Mouse (Mus musculus): ENCODE measurements around the gene Map3k6. TPM values are rescaled to one million over a fixed set of nuclear protein-coding genes. Genes with fewer than 3 reads are reported as not detected.

Map3k6 gene
- total RNA-seq, 1 experiment, result 2.7 TPM

- Histone ChIP-seq H3K4me1 (ENCODE audit: control insufficient read depth in 2 of 2, insufficient read depth in 2 of 2, low read length in 2 of 2, poor library complexity in 1 of 2) (peaks cover 0 to 12% of the 10 kb centered on the region in 2 experiments; a peak in 1 of 4 replicates), H3K36me3 (ENCODE audit: control insufficient read depth, insufficient read depth, low read length, poor library complexity, severe bottlenecking) (no peaks in the 10 kb centered on the region), H3K4me3 (ENCODE audit: insufficient read depth in 1 of 2, low read depth in 1 of 2, low read length in 2 of 2, poor library complexity in 1 of 2, severe bottlenecking in 1 of 2) (peak within 1 kb of the TSS; percentile 77 to 87), H3K9ac (ENCODE audit: insufficient read depth, low read depth, low read length, poor library complexity, severe bottlenecking) (peak within 1 kb of the TSS; percentile 49), H3K9me3 (ENCODE audit: control insufficient read depth, insufficient read depth, low read depth, low read length) (no peaks in the 10 kb centered on the region), H3K27ac (ENCODE audit: insufficient read depth, low read depth, low read length, poor library complexity, severe bottlenecking) (no peak within 1 kb of the TSS)
- in situ Hi-C loops (cut with MboI; ENCODE audit: low sequenced_read_pairs in 2 of 2, unreplicated experiment in 2 of 2), result no loop called here
- no peak for TF ChIP-seq ZNF384 (IDR thresholded peaks at IDR 0.05; ENCODE audit: low read depth, low read length)
- no peak for TF ChIP-seq MAFK (IDR thresholded peaks at IDR 0.05; ENCODE audit: insufficient read depth, low read depth, low read length)
- no peak for TF ChIP-seq HCFC1 (IDR thresholded peaks at IDR 0.05; ENCODE audit: borderline replicate concordance, insufficient read depth, low read length)
- no peak for DNase-seq (ENCODE audit: low read depth, low spot score)
Measured at GRCm38 (mm10) chr4:133211751-133212561, 28.7 kb upstream of the Map3k6 start, which contains the start of the genes Cd164l2 and Gpr3. Cd164l2 (plus strand) TSS chr4:133212131. Gpr3 (minus strand) TSS chr4:133212536.

GRCm38 (mm10) chr4:133212562-133213267, 27.9 kb upstream of the Map3k6 start:
- Histone ChIP-seq H3K27ac (ENCODE audit: insufficient read depth, low read depth, low read length, poor library complexity, severe bottlenecking) (no peak overlapping the region), H3K9ac (ENCODE audit: insufficient read depth, low read depth, low read length, poor library complexity, severe bottlenecking) (no peak overlapping the region), H3K36me3 (ENCODE audit: control insufficient read depth, insufficient read depth, low read length, poor library complexity, severe bottlenecking) (no peaks in the 10 kb centered on the region), H3K4me1 (ENCODE audit: control insufficient read depth in 2 of 2, insufficient read depth in 2 of 2, low read length in 2 of 2, poor library complexity in 1 of 2) (peaks cover 0 to 12% of the 10 kb centered on the region in 2 experiments; a peak in 1 of 4 replicates), H3K4me3 (ENCODE audit: insufficient read depth in 1 of 2, low read depth in 1 of 2, low read length in 2 of 2, poor library complexity in 1 of 2, severe bottlenecking in 1 of 2) (peak overlapping the region; percentile 77 to 87), H3K9me3 (ENCODE audit: control insufficient read depth, insufficient read depth, low read depth, low read length) (no peaks in the 10 kb centered on the region)
- in situ Hi-C loops (cut with MboI; ENCODE audit: low sequenced_read_pairs in 2 of 2, unreplicated experiment in 2 of 2), result no loop called here
- no peak for TF ChIP-seq CHD2 (IDR thresholded peaks at IDR 0.05; ENCODE audit: low read depth, low read length)
- no peak for TF ChIP-seq MAFK (IDR thresholded peaks at IDR 0.05; ENCODE audit: insufficient read depth, low read depth, low read length)
- TF ChIP-seq ZC3H11A (IDR thresholded peaks at IDR 0.05; ENCODE audit: borderline replicate concordance, low read depth, low read length), result no peak
- TF ChIP-seq HCFC1 (IDR thresholded peaks at IDR 0.05; ENCODE audit: borderline replicate concordance, insufficient read depth, low read length), result no peak
- no peak for TF ChIP-seq ZNF384 (IDR thresholded peaks at IDR 0.05; ENCODE audit: low read depth, low read length)
- DNase-seq (ENCODE audit: low read depth, low spot score), result no peak

GRCm38 (mm10) chr4:133213268-133213590, 27.4 kb upstream of the Map3k6 start:
- no peaks in the 10 kb centered on the region for H3K9me3 ChIP-seq (ENCODE audit: control insufficient read depth, insufficient read depth, low read depth, low read length)
- peaks cover 0 to 17% of the 10 kb centered on the region in 2 experiments; a peak in 1 of 4 replicates for H3K4me1 ChIP-seq (ENCODE audit: control insufficient read depth in 2 of 2, insufficient read depth in 2 of 2, low read length in 2 of 2, poor library complexity in 1 of 2)
- H3K27ac ChIP-seq (ENCODE audit: insufficient read depth, low read depth, low read length, poor library complexity, severe bottlenecking), result no peak overlapping the region
- peak overlapping the region in 1 of 2 experiments; percentile 3; a peak in 1 of 4 replicates for H3K4me3 ChIP-seq (ENCODE audit: insufficient read depth in 1 of 2, low read depth in 1 of 2, low read length in 2 of 2, poor library complexity in 1 of 2, severe bottlenecking in 1 of 2)
- H3K36me3 ChIP-seq (ENCODE audit: control insufficient read depth, insufficient read depth, low read length, poor library complexity, severe bottlenecking), result no peaks in the 10 kb centered on the region
- H3K9ac ChIP-seq (ENCODE audit: insufficient read depth, low read depth, low read length, poor library complexity, severe bottlenecking), result no peak overlapping the region
- no peak for TF ChIP-seq MAFK (IDR thresholded peaks at IDR 0.05; ENCODE audit: insufficient read depth, low read depth, low read length)
- TF ChIP-seq ZC3H11A (IDR thresholded peaks at IDR 0.05; ENCODE audit: borderline replicate concordance, low read depth, low read length), result no peak
- no peak for TF ChIP-seq CHD2 (IDR thresholded peaks at IDR 0.05; ENCODE audit: low read depth, low read length)
- no peak for DNase-seq (ENCODE audit: low read depth, low spot score)
- in situ Hi-C loops (cut with MboI; ENCODE audit: low sequenced_read_pairs in 2 of 2, unreplicated experiment in 2 of 2), result no loop called here

- in situ Hi-C loops (cut with MboI; ENCODE audit: low sequenced_read_pairs in 2 of 2, unreplicated experiment in 2 of 2), result no loop called here
- Histone ChIP-seq H3K9ac (ENCODE audit: insufficient read depth, low read depth, low read length, poor library complexity, severe bottlenecking) (no peak overlapping the region), H3K36me3 (ENCODE audit: control insufficient read depth, insufficient read depth, low read length, poor library complexity, severe bottlenecking) (no peaks in the 10 kb centered on the region), H3K27ac (ENCODE audit: insufficient read depth, low read depth, low read length, poor library complexity, severe bottlenecking) (no peak overlapping the region), H3K9me3 (ENCODE audit: control insufficient read depth, insufficient read depth, low read depth, low read length) (no peaks in the 10 kb centered on the region), H3K4me3 (ENCODE audit: insufficient read depth in 1 of 2, low read depth in 1 of 2, low read length in 2 of 2, poor library complexity in 1 of 2, severe bottlenecking in 1 of 2) (no peak overlapping the region), H3K4me1 (ENCODE audit: control insufficient read depth in 2 of 2, insufficient read depth in 2 of 2, low read length in 2 of 2, poor library complexity in 1 of 2) (peaks cover 0 to 17% of the 10 kb centered on the region in 2 experiments; a peak in 1 of 4 replicates)
- no peak for DNase-seq (ENCODE audit: low read depth, low spot score)
- no peak for TF ChIP-seq HCFC1 (IDR thresholded peaks at IDR 0.05; ENCODE audit: borderline replicate concordance, insufficient read depth, low read length)
- no peak for TF ChIP-seq MAFK (IDR thresholded peaks at IDR 0.05; ENCODE audit: insufficient read depth, low read depth, low read length)
- no peak for TF ChIP-seq ZNF384 (IDR thresholded peaks at IDR 0.05; ENCODE audit: low read depth, low read length)
- TF ChIP-seq ZC3H11A (IDR thresholded peaks at IDR 0.05; ENCODE audit: borderline replicate concordance, low read depth, low read length), result no peak
- TF ChIP-seq CHD2 (IDR thresholded peaks at IDR 0.05; ENCODE audit: low read depth, low read length), result no peak
Measured at GRCm38 (mm10) chr4:133213661-133214060, 27.0 kb upstream of the Map3k6 start.

All from ES-E14 (cell line).